Mouse (Mus musculus) gastrocnemius, adult 2 months (tissue): ENCODE results near the gene Olfr67. TPM values are rescaled to one million over a fixed set of nuclear protein-coding genes. Genes with fewer than 3 reads are reported as not detected.
"Not testable (repeated sequence)": the region's sequence is repeated elsewhere in the genome, so short reads cannot be mapped to it uniquely, and the experiment has no call there.

Source experiments
- DNase-seq: peaks from one replicate; pipeline ENCODE4 v3.0.0; 2022
- H3K27ac ChIP-seq: fragments of 200-600 bp; 2 replicates; pipeline ENCODE4 v1.8.1; 2022; ENCODE audit warnings: mild to moderate bottlenecking
- H3K4me3 ChIP-seq: fragments of 200-600 bp; 2 replicates; pipeline ENCODE4 v1.8.1; 2022; ENCODE audit warnings: mild to moderate bottlenecking, moderate library complexity
- CTCF ChIP-seq: fragments of 200-600 bp; IDR thresholded peaks from 2 replicates; pipeline ENCODE4 v1.8.1; 2022; ENCODE audit warnings: antibody characterized with exemption, mild to moderate bottlenecking, moderate library complexity
- intact Hi-C: fragments of 180-260 bp; cut with DNase I; formaldehyde crosslinking; loops from one replicate; pipeline ENCODE4 v1.15.1; 2025
- long read RNA-seq, 2 experiments: library from polyadenylated mRNA; stranded (forward); transcript quantifications; one replicate each; pipeline ENCODE4 v2.0.0; 2021
- total RNA-seq, 2 experiments: library from RNA; stranded (reverse); gene quantifications; 2 replicates each; pipeline ENCODE4 v1.2.3; 2021

Olfr67 gene
- total RNA-seq: not detected
- long read RNA-seq, experiment 1: 0 reads
- long read RNA-seq, experiment 2: 0 reads

DNA sequence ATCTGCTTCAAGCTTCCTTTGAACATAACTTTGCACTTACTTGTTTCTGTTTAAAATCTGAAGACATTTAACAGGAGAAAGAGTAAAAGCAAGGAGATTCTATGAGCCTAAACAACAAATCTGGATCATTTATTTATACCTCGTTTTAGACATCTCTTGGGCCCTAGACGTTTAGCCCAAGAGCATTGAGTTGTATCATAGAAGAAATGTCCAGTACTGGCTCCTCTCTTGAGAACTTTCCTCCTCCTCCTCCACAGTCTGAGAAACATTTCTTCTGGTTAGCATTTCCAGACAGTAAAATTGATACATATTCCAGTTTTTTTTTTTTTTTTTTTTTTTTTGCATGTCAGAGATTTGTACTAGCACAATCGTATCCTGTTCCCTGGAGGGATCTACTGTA is at the start of gene Olfr67:
Gene Olfr67, minus strand, starts transcription at position 101 of the 400 bp plus-strand sequence.
- no peak within 1 kb of the TSS for H3K4me3 ChIP-seq
- TF ChIP-seq CTCF: no peak
- no peak for DNase-seq
- intact Hi-C loops: no loop called here
- no peak within 1 kb of the TSS for H3K27ac ChIP-seq

DNA sequence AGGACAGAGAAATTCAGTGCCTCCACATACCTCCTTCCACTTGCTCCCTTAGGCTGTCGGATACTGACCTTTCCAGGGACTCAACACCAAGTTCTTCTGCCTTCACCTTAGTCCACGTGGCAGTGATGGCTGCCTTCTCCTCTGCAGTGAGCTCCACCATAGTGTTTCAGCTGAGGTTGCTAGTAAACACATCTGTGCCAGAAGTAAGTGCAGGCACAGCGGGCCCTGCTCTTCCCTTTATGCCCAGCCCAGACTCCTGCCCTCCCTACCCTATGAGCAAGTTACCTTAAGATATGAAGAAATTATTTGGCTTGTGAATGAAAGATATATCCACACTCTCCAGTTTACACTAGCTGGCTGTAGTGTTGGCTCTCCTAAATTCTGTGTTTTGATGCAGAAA is 48.6 kb upstream of the Olfr67 start, which contains the start of gene Hbb-bh2:
Gene Hbb-bh2, minus strand, starts transcription at position 253 of the 400 bp plus-strand sequence.
- no peak for TF ChIP-seq CTCF
- Histone ChIP-seq H3K27ac (no peak within 1 kb of the TSS), H3K4me3 (no peak within 1 kb of the TSS)
- DNase-seq: no peak
- intact Hi-C loops: no loop called here

DNA sequence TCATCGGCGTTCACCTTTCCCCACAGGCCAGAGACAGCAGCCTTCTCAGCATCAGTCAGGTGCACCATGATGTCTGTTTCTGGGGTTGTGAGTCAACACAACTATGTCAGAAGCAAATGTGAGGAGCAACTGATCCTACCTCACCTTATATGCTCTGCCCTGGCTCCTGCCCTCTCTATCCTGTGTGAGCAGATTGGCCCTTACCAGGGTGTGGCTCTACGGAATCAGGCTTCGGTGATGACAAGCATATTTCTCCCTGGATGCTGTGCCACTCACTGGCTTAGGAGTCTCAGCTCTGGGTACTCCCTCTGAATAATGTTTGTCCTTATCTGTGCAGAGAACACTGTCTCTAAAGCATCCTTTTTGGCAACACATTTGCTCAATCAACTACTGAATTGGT is 36.2 kb upstream of the Olfr67 start, which contains the start of gene Hbb-bs:
Gene Hbb-bs, minus strand, starts transcription at position 289 of the 400 bp plus-strand sequence.
- TF ChIP-seq CTCF: no peak
- intact Hi-C loops: no loop called here
- H3K27ac ChIP-seq: no peak within 1 kb of the TSS

DNA sequence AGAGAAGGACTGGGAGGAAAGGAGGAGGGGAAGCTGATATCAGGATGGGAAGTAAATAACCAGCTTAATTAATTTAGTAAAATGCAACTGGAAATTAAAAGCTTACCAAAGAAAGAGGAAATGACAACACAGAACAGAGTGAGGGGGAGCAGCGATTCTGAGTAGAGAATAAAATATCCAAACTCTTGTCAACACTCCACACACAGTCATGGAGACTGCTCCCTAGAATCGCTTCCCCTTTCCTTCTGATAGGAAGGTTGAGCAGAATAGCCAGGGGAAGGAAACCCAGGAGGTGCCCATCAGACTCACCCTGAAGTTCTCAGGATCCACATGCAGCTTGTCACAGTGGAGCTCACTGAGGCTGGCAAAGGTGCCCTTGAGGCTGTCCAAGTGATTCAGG is 35.5 kb upstream of the Olfr67 start:
- DNase-seq, intact Hi-C loops, H3K27ac ChIP-seq, H3K4me3 ChIP-seq: not testable (repeated sequence)

More for the DNA sequence above, 36.2 kb upstream of the Olfr67 start, which contains the start of gene Hbb-bs:
- DNase-seq: no peak
- no peak within 1 kb of the TSS for H3K4me3 ChIP-seq

DNA sequence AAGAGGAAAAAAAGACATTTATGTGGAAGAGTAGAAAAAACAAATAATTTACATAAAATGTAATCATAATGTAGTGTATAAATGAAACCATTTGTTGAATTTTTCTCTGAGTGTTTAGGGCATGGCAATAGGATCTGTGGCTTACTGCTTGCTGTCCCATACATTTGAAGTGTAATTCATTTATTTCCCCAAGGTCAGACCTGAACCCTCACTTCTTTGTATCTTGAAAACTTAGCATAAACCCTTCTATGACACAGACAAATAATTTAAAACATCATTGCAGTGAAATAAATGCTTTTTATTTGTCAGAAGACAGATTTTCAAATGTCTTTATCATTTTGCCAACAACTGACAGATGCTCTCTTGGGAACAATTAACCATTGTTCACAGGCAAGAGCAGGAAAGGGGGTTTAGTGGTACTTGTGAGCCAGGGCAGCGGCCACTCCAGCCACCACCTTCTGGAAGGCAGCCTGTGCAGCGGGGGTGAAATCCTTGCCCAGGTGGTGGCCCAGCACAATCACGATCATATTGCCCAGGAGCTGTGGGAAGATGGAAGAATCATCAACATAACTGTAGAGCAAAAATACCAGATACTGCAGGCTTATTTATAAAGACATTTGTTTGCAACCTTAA is 34.8 kb upstream of the Olfr67 start:
- no peak for DNase-seq
- no peak overlapping the region for H3K4me3 ChIP-seq
- intact Hi-C loops: no loop called here
- no peak overlapping the region for H3K27ac ChIP-seq
- TF ChIP-seq CTCF: no peak

DNA sequence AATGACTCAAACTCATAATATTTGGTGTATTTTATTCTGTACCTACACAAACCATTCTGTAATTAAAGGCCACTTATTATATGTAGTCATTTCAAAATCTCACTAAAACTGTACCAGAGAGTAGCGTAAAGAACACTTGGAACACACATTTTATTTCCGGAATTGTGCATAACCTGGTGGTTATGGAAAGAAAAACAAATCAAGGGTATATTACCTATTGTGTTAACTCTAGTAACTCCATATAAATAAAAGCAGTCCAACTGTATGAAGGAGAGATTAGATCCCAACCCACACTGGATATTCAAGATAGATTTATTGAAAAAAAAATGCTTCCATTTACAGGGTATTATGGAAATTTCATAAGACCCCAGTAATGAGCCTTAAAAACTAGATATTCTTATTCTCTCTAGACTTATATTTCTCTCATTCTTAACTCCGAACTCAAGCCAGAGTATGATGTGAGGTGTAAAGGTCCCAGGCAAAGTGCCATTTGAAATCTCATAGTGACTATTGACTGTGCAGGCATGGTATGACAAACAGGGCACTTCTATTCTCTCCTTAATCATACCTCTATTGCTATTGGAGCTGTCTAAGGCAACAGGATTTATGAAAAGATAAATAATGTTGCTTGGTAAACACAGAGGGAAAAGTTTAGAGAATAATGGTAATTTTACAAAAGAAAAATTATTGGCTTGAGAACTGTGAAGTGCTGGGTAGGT is 34.1 kb upstream of the Olfr67 start:
- no peak overlapping the region for H3K27ac ChIP-seq
- H3K4me3 ChIP-seq: no peak overlapping the region
- no peak for DNase-seq
- TF ChIP-seq CTCF: no peak
- intact Hi-C loops: no loop called here

DNA sequence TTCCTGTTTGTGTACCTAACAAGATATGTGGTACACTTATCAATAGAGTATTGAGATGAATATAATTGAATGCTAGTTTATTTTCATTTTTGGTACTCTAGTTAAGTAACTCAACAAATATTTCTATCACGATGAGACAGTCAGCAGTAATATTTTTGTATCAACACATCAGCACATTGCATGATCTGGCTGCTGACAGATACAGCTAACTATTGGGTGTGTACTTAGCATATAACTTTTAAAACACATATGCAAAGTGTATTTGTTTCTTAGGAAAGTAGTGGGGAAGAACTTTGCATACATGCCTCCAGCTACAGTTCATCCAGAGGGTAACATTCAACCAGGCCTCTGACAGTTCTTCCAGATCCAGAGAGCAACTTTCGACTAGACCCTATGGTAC is 33.0 kb upstream of the Olfr67 start:
- no peak overlapping the region for H3K4me3 ChIP-seq
- no peak for DNase-seq
- H3K27ac ChIP-seq: no peak overlapping the region
- TF ChIP-seq CTCF: no peak
- intact Hi-C loops: no loop called here

DNA sequence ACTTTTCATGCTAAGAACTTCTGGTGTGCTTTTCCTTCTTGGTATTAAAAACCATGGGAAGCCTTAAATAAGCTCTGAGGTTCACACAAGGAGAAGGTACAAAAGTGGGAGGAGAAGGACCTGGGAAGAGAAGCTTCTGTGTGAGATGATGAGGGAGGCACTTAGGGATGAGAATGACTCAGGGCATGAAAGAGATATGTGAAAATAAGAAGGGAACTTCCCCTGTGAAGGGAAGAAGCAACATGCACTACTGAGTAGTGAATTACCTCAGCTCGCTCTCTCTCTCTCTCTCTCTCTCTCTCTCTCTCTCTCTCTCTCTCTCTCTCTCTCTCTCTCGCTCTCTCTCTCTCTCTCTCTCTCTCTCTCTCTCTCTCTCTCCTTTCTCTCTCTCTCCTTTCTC is 23.5 kb upstream of the Olfr67 start:
- intact Hi-C loops, H3K27ac ChIP-seq, DNase-seq: not testable (repeated sequence)

DNA sequence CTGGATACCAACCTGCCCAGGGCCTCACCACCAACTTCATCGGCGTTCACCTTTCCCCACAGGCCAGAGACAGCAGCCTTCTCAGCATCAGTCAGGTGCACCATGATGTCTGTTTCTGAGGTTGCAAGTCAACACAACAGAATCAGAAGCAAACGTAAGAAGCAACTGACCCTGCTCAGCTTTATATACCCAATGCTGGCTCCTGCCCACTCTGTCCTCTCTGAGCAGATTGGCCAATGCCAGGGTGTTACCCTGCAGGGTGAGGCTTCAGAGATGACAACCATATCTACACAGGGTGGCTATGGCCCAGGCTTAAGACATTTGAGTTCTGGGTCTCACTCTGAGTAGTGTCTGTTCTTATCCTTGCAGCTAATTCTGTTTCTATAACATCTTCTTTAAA is 22.1 kb upstream of the Olfr67 start, which contains the start of gene Hbb-bt:
Gene Hbb-bt, minus strand, starts transcription at position 231 of the 400 bp plus-strand sequence.
- intact Hi-C loops: no loop called here
- no peak for TF ChIP-seq CTCF
- DNase-seq: no peak
- H3K27ac ChIP-seq: no peak within 1 kb of the TSS
- H3K4me3 ChIP-seq: no peak within 1 kb of the TSS

More for the DNA sequence above, 23.5 kb upstream of the Olfr67 start:
- not testable (repeated sequence) for H3K4me3 ChIP-seq

DNA sequence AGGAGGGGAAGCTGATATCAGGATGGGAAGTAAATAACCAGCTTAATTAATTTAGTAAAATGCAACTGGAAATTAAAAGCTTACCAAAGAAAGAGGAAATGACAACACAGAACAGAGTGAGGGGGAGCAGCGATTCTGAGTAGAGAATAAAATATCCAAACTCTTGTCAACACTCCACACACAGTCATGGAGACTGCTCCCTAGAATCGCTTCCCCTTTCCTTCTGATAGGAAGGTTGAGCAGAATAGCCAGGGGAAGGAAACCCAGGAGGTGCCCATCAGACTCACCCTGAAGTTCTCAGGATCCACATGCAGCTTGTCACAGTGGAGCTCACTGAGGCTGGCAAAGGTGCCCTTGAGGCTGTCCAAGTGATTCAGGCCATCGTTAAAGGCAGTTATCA is 21.5 kb upstream of the Olfr67 start:
- H3K27ac ChIP-seq, H3K4me3 ChIP-seq, DNase-seq, intact Hi-C loops: not testable (repeated sequence)

DNA sequence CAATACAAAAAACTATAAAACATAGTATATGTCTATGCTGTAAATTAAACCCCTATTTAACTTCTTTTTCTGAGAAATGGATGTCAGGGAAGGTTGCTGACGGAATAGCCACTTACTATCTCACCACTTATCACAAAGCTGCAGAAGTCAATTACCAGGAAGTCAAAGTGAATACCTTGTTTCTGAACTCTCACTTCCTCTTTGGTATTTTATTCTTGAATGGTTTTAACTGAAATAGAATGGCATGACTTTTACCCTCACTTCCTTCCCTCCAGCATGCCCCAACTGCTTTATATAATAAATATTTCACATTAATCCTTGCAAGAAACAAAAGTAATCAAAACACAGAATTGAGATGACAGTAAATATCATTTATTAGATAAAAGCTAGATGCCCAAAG is 20.6 kb upstream of the Olfr67 start:
- intact Hi-C loops: no loop called here
- no peak overlapping the region for H3K27ac ChIP-seq
- no peak for TF ChIP-seq CTCF
- H3K4me3 ChIP-seq: no peak overlapping the region
- DNase-seq: no peak

DNA sequence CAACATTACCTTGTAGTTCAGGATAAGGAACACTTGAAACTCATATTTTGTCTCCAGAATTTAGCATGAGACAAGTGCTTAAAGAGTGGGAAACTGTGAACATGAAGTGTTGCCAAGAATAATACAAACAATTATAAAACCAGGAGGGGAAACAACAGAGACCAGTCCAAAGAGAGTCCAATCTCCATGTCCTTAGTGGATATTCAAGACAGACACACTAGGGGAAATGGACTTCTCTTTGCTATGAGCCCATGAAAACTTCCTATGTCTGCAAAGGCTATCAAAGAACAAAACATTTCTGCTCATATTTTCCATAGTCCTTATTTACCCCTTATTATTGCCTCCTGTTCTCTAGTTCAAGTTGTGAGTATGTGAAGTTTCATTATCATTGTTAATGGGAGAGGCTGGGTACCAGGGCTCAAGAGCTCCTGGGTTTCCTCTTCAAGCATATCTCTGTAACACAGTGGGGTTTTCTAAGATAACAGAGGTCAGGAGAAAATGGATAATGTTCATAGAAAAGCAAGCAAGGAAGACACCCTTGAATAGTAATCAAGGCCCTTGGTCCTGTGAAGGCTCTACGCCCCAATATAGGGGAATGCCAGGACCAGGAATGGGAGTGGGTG is 19.7 kb upstream of the Olfr67 start:
- DNase-seq: no peak
- no peak overlapping the region for H3K4me3 ChIP-seq
- TF ChIP-seq CTCF: no peak
- intact Hi-C loops: no loop called here
- H3K27ac ChIP-seq: no peak overlapping the region

DNA sequence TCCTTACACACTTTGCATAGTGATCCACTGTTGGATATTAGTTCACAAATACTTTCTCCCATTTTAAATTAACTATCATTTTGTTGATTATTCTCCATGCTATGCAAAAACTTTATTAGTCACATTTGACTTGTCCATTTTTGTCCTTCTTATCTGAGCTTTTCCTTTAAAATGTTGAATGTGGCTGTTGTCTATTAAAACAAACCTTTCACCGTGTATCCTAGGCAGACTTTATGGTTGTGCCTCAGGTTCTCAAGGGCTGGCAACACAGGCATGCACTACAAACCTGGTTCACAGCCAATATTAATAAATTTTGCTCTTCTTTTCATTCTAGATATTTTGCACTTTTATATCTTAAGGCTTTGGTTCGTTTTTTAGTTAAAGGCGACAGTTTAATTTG is 19.1 kb upstream of the Olfr67 start:
- DNase-seq: no peak
- intact Hi-C loops: no loop called here
- no peak for TF ChIP-seq CTCF
- no peak overlapping the region for H3K27ac ChIP-seq
- no peak overlapping the region for H3K4me3 ChIP-seq
